Mouse (Mus musculus) stomach, postnatal 0 days (tissue): ENCODE measurements around the gene Peak1.

ENCODE experiments used
- CTCF ChIP-seq: IDR thresholded peaks from 2 replicates; pipeline ENCODE4 v1.5.1; 2016; ENCODE audit warnings: antibody characterized with exemption, low read depth, mild to moderate bottlenecking, moderate library complexity
- EP300 ChIP-seq: optimal IDR thresholded peaks from 2 replicates; pipeline ENCODE3; 2016; ENCODE audit warnings: antibody characterized with exemption

DNA sequence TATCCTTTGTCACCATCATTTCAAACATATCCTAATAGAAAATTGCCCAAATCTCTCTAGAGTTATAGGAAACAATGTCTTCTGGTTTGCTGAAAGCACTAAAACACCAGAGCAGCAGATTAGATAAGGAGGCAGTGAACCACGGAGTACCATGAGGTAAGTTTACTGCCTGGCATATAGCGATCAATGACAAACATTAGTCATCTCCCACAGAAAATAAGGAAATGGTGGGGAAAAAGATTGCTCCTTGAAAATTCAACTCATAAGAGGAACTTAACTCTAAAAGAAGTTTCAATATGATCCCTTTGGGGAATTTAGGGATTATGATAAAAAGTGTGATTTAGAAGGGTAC, 145.6 kb downstream of the Peak1 start:
- TF ChIP-seq CTCF (no peak), EP300 (no peak)
